Mouse (Mus musculus) neural tube, embryonic 11.5 days (tissue): ENCODE measurements around the gene Mindy4. TPM values are rescaled to one million over a fixed set of nuclear protein-coding genes. Genes with fewer than 3 reads are reported as not detected.

Source experiments
- ATAC-seq: fragments of 200-750 bp; cut with Nextera tagmentation; 2 replicates; pipeline ENCODE4 v1.8.0; 2017; ENCODE audit warnings: moderate number of reproducible peaks, mild to moderate bottlenecking, moderate TSS enrichment, moderate library complexity; ENCODE audit not compliant: insufficient read depth, low FRiP score, low TSS enrichment
- DNase-seq: peaks from one replicate; pipeline ENCODE4 v3.0.0-alpha.2; 2015; ENCODE audit warnings: low spot score
- H3K27ac ChIP-seq: fragments of 300-500 bp; sonication (generic); 2 replicates; pipeline ENCODE4 v1.5.1; 2014; ENCODE audit warnings: low read depth, mild to moderate bottlenecking, low read length
- H3K27me3 ChIP-seq: fragments of 300-500 bp; sonication (generic); 2 replicates; pipeline ENCODE4 v1.6.1; 2014; ENCODE audit warnings: mild to moderate bottlenecking, low read length, mixed read lengths; ENCODE audit not compliant: control insufficient read depth, insufficient read depth
- H3K36me3 ChIP-seq: fragments of 300-500 bp; sonication (generic); 2 replicates; pipeline ENCODE4 v1.6.1; 2014; ENCODE audit warnings: mild to moderate bottlenecking, low read length, moderate library complexity, mixed read lengths; ENCODE audit not compliant: control insufficient read depth, insufficient read depth
- H3K4me1 ChIP-seq: fragments of 300-500 bp; sonication (generic); 2 replicates; pipeline ENCODE4 v1.6.1; 2014; ENCODE audit warnings: low read length, mixed read lengths; ENCODE audit not compliant: control insufficient read depth, insufficient read depth
- H3K4me2 ChIP-seq: fragments of 300-500 bp; sonication (generic); 2 replicates; pipeline ENCODE4 v1.6.1; 2014; ENCODE audit warnings: low read depth, mild to moderate bottlenecking, moderate library complexity
- H3K4me3 ChIP-seq: fragments of 300-500 bp; sonication (generic); 2 replicates; pipeline ENCODE4 v1.5.1; 2014; ENCODE audit warnings: low read depth, low read length
- H3K9ac ChIP-seq: fragments of 300-500 bp; sonication (generic); 2 replicates; pipeline ENCODE4 v1.6.1; 2014; ENCODE audit warnings: mild to moderate bottlenecking, low read length
- H3K9me3 ChIP-seq: fragments of 300-500 bp; sonication (generic); 2 replicates; pipeline ENCODE4 v1.6.1; 2016; ENCODE audit warnings: low read length; ENCODE audit not compliant: control insufficient read depth
- whole genome bisulfite sequencing: fragments of 180-500 bp; shearing (Covaris S2); extraction: QIAGEN DNeasy Blood & Tissue Kit; methylation state at CpG from one replicate; pipeline ENCODE4 v1.1.7; 2014; 5-methylcytosine and 5-hydroxymethylcytosine counted together
- polyA plus RNA-seq: library from polyadenylated mRNA; unstranded; fragments of >200 nt; fragmentation: Nextera tagmentation; extraction: Ambion mirVana; gene quantifications from 2 replicates; pipeline ENCODE4 v1.2.1, GENCODE M21; 2014

Gene Mindy4
- polyA plus RNA-seq, 1 experiment from 2014 or later = 14.4 TPM

- Histone ChIP-seq H3K4me3 (no peak overlapping the region), H3K9ac (no peak overlapping the region), H3K36me3 (no peaks in the 10 kb centered on the region), H3K9me3 (no peaks in the 10 kb centered on the region), H3K4me1 (0 out of 2 replicates have a peak, but pooled peaks cover 3% of the 10 kb centered on the region), H3K27ac (no peak overlapping the region), H3K27me3 (no peaks in the 10 kb centered on the region), H3K4me2 (no peak overlapping the region)
- DNase-seq (no peak), ATAC-seq (no peak)
- WGBS = 88% methylated on average over 1 of the region's 1 CpGs
These were observed 92.1 kb downstream of the Mindy4 start for GRCm38 (mm10) chr6:55295325-55295724.

GRCm38 (mm10) chr6:55299482-55299881 lies 96.3 kb downstream of the Mindy4 start:
- 84% methylated on average over 8 of the region's 8 CpGs for WGBS
- ATAC-seq (no peak), DNase-seq (no peak)
- H3K36me3 ChIP-seq = no peaks in the 10 kb centered on the region
- no peak overlapping the region for H3K9ac ChIP-seq
- no peak overlapping the region for H3K4me2 ChIP-seq
- no peaks in the 10 kb centered on the region for H3K9me3 ChIP-seq
- H3K27ac ChIP-seq = no peak overlapping the region
- H3K4me1 ChIP-seq = no peaks in the 10 kb centered on the region
- no peak overlapping the region for H3K4me3 ChIP-seq
- no peaks in the 10 kb centered on the region for H3K27me3 ChIP-seq

GRCm38 (mm10) chr6:55299917-55300316 lies 96.7 kb downstream of the Mindy4 start:
- no peaks in the 10 kb centered on the region for H3K9me3 ChIP-seq
- no peak overlapping the region for H3K4me3 ChIP-seq
- H3K4me1 ChIP-seq = no peaks in the 10 kb centered on the region
- DNase-seq (no peak), ATAC-seq (no peak)
- H3K27ac ChIP-seq = no peak overlapping the region
- no peaks in the 10 kb centered on the region for H3K36me3 ChIP-seq
- H3K9ac ChIP-seq = no peak overlapping the region
- no peaks in the 10 kb centered on the region for H3K27me3 ChIP-seq
- H3K4me2 ChIP-seq = no peak overlapping the region
- WGBS = 90% methylated on average over 2 of the region's 2 CpGs

- H3K36me3 ChIP-seq = no peaks in the 10 kb centered on the region
- WGBS = 89% methylated on average over 11 of the region's 11 CpGs
These were observed 97.5 kb downstream of the Mindy4 start for GRCm38 (mm10) chr6:55300704-55301103.

GRCm38 (mm10) chr6:55310179-55310578 lies 107.0 kb downstream of the Mindy4 start:
- Histone ChIP-seq H3K4me3 (no peak overlapping the region), H3K36me3 (no peaks in the 10 kb centered on the region), H3K9me3 (no peaks in the 10 kb centered on the region), H3K27me3 (no peaks in the 10 kb centered on the region), H3K4me1 (no peaks in the 10 kb centered on the region), H3K27ac (no peak overlapping the region), H3K4me2 (no peak overlapping the region), H3K9ac (no peak overlapping the region)
- ATAC-seq (no peak), DNase-seq (no peak)
- 69% methylated on average over 2 of the region's 2 CpGs for WGBS

More at GRCm38 (mm10) chr6:55300704-55301103, 97.5 kb downstream of the Mindy4 start:
- ATAC-seq (no peak), DNase-seq (no peak)
- no peaks in the 10 kb centered on the region for H3K9me3 ChIP-seq
- no peaks in the 10 kb centered on the region for H3K4me1 ChIP-seq
- no peak overlapping the region for H3K4me3 ChIP-seq
- H3K27me3 ChIP-seq = no peaks in the 10 kb centered on the region
- H3K9ac ChIP-seq = no peak overlapping the region
- no peak overlapping the region for H3K27ac ChIP-seq
- H3K4me2 ChIP-seq = no peak overlapping the region

- no peaks in the 10 kb centered on the region for H3K9me3 ChIP-seq
- H3K36me3 ChIP-seq = no peaks in the 10 kb centered on the region
- no peaks in the 10 kb centered on the region for H3K4me1 ChIP-seq
- DNase-seq (no peak), ATAC-seq (no peak)
- no peak overlapping the region for H3K9ac ChIP-seq
- H3K4me3 ChIP-seq = no peak overlapping the region
- 52% methylated on average over 5 of the region's 5 CpGs for WGBS
- no peak overlapping the region for H3K27ac ChIP-seq
- no peak overlapping the region for H3K4me2 ChIP-seq
- H3K27me3 ChIP-seq = no peaks in the 10 kb centered on the region
These were observed 108.8 kb downstream of the Mindy4 start for GRCm38 (mm10) chr6:55311962-55312361.

- WGBS = 87% methylated on average over 4 of the region's 4 CpGs
- Histone ChIP-seq H3K27me3 (no peaks in the 10 kb centered on the region), H3K4me1 (no peaks in the 10 kb centered on the region)
These were observed 110.7 kb downstream of the Mindy4 start for GRCm38 (mm10) chr6:55313893-55314292.

GRCm38 (mm10) chr6:55314628-55315027 lies 111.4 kb downstream of the Mindy4 start:
- 87% methylated on average over 8 of the region's 8 CpGs for WGBS
- no peak for DNase-seq
- Histone ChIP-seq H3K9me3 (no peaks in the 10 kb centered on the region), H3K36me3 (0 out of 2 replicates have a peak, but pooled peaks cover 2% of the 10 kb centered on the region), H3K4me1 (no peaks in the 10 kb centered on the region), H3K4me3 (no peak overlapping the region), H3K4me2 (no peak overlapping the region), H3K27ac (no peak overlapping the region), H3K9ac (no peak overlapping the region), H3K27me3 (no peaks in the 10 kb centered on the region)
- no peak for ATAC-seq

More at GRCm38 (mm10) chr6:55313893-55314292, 110.7 kb downstream of the Mindy4 start:
- Histone ChIP-seq H3K4me3 (no peak overlapping the region), H3K36me3 (0 out of 2 replicates have a peak, but pooled peaks cover 2% of the 10 kb centered on the region), H3K27ac (no peak overlapping the region), H3K9ac (no peak overlapping the region), H3K9me3 (no peaks in the 10 kb centered on the region), H3K4me2 (no peak overlapping the region)
- DNase-seq = no peak
- no peak for ATAC-seq

GRCm38 (mm10) chr6:55318597-55318996 lies 115.4 kb downstream of the Mindy4 start:
- ATAC-seq = no peak
- H3K4me1 ChIP-seq = no peaks in the 10 kb centered on the region
- H3K9ac ChIP-seq = no peak overlapping the region
- no peaks in the 10 kb centered on the region for H3K27me3 ChIP-seq
- WGBS = 97% methylated on average over 3 of the region's 3 CpGs
- no peaks in the 10 kb centered on the region for H3K9me3 ChIP-seq
- no peak overlapping the region for H3K27ac ChIP-seq
- no peak overlapping the region for H3K4me2 ChIP-seq
- H3K36me3 ChIP-seq = 0 out of 2 replicates have a peak, but pooled peaks cover 2% of the 10 kb centered on the region
- DNase-seq = no peak
- no peak overlapping the region for H3K4me3 ChIP-seq
